Mouse (Mus musculus) gastrocnemius, postnatal 25 days (tissue): ENCODE results near the gene Mtmr6. TPM values are rescaled to one million over a fixed set of nuclear protein-coding genes. Genes with fewer than 3 reads are reported as not detected.

Experiments
- DNase-seq: peaks from one replicate; pipeline ENCODE4 v3.0.0; 2022
- long read RNA-seq, 2 experiments: library from polyadenylated mRNA; stranded (forward); transcript quantifications; one replicate each; pipeline ENCODE4 v2.0.0; 2021
- total RNA-seq, 2 experiments: library from RNA; stranded (reverse); gene quantifications; 1 replicate in 1 of 2; 2 replicates in 1 of 2; pipeline ENCODE4 v1.2.3; 2021

The Mtmr6 gene
- 10 to 100 TPM; 36.6 to 37.9 TPM for total RNA-seq
- long read RNA-seq, experiment 1, transcript Mtmr6-201 (14 exons, 3,813 nt): major isoform, 10 of 26 reads
- long read RNA-seq, experiment 1, partial matches to known transcripts: 1 of 26 reads
- long read RNA-seq, experiment 1, other reads (novel, unspliced or antisense): 15 of 26 reads
- long read RNA-seq, experiment 2, transcript Mtmr6-201 (14 exons, 3,813 nt): major isoform, 51 of 62 reads
- long read RNA-seq, experiment 2, partial matches to known transcripts: 2 of 62 reads
- long read RNA-seq, experiment 2, other reads (novel, unspliced or antisense): 8 of 62 reads

DNA sequence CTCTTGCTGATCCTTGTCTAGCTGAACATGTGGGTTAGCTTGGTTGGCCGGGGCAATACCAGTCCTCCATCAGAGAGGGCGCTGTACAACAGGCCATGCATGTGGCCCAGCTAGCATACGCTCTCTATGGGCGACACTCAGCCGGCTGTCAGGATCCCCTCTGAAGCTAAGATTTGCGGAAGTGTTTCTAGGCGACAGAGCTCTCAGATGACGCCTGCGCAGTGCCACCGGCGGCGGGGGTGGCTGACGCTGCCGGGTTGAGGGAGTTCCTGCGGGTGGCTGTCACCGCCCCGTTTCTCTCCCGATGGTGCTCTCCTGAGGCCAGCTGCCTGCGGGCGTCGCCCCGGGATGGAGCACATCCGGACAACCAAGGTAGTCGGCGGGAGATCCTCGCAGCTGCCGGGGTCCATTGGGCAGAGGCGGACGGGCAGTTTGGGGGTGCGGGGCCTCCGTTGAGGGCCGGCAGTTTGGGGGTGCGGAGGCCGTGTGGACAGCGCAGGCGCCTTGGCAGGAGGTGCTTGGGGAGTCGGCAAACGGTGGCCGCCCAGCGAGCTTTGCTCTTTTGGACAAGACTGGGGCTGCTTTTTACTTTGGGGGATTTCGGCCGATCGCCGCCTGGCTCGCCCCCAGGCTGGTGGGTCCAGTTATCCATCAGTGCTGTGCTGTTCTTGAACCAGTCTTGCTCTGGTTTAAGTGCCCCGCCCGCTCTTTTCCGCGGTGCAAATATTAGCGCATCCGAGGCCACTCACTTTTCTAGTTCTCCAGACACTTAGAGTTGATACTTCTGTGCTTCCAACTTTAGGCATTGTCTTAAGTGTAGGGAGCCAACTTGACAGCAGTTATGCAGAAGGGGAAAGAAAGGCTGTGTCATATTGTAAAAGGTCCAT is at the start of gene Mtmr6:
TSS of gene Mtmr6 (plus strand) at position 239 of the 887 bp plus-strand sequence.
- peak; percentile 94 for DNase-seq

- DNase-seq: no peak
Measured at GRCm38 (mm10) chr14:60216125-60216524, 48.9 kb upstream of the Mtmr6 start.

- no peak for DNase-seq
Measured at GRCm38 (mm10) chr14:60217616-60218015, 47.4 kb upstream of the Mtmr6 start.

DNA sequence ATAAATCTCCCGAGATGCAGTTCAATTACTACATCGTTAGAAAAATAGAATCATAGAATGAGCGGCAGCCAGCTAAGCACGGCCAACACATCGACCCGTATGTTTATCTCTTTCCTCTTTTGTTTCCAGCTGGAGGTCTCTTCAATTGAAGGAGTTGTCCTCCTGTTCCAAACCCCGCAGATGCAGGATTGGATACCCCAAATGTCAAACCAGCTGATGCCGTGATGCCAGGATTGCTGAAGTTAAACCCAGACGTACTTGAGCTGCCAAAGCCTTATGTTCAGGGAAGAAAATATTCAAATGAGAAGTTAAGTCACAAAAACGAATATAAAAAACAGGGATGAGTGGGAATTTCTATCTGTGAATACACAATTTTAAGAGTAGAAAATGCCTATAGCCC is 45.1 kb upstream of the Mtmr6 start:
- no peak for DNase-seq

- DNase-seq: no peak
Measured at GRCm38 (mm10) chr14:60238551-60238950, 26.5 kb upstream of the Mtmr6 start.

DNA sequence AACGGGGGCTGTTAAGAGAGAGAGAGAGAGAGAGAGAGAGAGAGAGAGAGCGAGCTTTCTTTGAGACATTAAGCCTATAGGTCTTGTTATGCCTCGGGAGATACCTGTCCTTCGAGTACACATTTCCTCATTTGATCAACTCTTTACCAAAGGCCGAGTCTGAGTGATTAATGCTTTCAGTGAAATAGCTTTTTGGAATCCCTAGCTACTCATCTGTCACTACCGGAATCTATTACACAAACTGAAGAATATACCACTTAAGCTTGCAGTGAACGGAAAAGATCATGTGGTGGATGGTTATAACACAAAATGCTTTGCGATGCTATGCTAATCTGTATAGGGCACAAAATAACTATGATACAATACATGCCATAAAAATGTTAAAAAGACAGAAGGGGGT is 14.7 kb upstream of the Mtmr6 start:
- no peak for DNase-seq

DNA sequence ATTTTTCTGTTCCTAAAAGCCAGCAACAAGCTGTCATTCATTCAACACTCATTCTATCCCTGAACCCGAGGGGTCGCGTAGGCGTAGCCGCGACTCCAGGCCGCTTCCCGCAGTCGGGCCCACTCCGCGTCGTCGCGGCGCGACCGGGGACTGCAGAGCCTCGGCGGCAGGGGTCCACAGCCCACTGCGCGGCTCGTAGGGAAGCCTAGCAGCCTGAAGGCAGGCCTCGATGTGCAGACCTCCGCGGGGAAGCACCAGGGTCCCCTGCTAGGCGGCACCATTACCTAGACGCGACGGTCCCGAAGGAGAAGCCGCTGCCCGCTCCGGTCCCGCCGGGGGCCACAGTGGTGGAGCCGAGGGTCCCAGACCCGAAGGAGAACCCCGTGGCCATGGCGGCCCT is 14.1 kb upstream of the Mtmr6 start:
- no peak for DNase-seq

GRCm38 (mm10) chr14:60251281-60252003 is 13.6 kb upstream of the Mtmr6 start, which contains the start of the genes Nupl1 and Gm49336:
Nupl1 (minus strand) TSS chr14:60251431.
Gm49336 (minus strand) TSS chr14:60251507.
- DNase-seq: peak; percentile 98

- no peak for DNase-seq
Measured at GRCm38 (mm10) chr14:60252004-60253000, 12.7 kb upstream of the Mtmr6 start.

GRCm38 (mm10) chr14:60253466-60253865 is 11.6 kb upstream of the Mtmr6 start:
- no peak for DNase-seq

DNA sequence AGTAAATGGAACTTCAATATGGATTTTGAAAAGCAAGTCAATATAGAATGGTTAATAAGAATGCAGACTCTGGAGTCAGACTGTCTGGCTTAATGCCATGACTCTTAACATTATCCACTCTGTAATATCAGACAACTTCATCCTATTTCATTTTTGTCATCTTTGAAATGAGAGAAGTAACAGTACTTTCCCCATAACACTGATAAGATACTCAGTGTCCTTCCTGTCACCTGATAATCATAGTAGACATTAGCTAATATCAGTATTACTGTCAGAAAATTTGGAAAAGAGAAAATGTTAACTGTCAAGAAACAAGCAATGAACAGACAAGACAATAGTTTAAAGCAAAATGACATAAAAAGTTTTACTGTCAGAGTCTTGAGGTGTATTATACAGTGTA is 10.3 kb upstream of the Mtmr6 start:
- no peak for DNase-seq

DNA sequence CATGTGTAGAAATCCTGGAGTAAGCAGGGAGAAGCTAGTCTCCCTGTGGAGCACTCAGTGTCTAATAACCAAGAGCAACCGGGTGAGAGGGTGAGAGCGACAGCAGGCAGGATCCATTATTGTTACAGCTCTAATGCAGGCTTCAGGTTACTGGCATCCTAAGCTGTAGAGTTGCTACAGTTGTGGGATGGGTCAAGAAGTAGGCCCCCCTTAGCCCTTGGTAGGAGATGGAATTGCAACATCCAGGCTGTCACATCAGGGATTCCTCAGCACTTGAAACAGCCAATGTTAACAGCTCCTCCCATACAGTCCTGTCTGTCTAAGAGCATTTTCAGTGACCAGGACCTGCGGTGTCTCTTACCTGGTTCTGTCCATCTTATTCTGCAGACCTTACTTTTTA is 8.7 kb upstream of the Mtmr6 start:
- no peak for DNase-seq

DNA sequence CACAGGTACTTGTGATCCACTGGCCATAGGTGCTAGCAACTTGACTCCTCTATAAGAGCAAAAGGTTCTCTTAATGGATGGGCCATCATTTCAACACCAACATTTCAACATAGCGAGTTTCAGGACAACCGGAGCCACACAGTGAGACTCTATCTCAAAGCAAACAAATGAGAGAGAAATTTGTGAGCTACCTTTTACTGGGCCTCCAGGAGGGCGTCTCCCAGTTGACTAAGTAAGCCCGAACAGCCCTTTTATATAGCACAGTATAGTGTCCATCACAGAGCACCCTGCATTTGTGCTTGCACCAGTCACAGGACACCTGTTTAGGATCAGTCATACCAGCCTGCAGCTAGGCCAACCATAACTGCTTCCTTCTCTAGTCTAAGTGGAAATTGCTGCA is 7.9 kb upstream of the Mtmr6 start:
- DNase-seq: no peak

DNA sequence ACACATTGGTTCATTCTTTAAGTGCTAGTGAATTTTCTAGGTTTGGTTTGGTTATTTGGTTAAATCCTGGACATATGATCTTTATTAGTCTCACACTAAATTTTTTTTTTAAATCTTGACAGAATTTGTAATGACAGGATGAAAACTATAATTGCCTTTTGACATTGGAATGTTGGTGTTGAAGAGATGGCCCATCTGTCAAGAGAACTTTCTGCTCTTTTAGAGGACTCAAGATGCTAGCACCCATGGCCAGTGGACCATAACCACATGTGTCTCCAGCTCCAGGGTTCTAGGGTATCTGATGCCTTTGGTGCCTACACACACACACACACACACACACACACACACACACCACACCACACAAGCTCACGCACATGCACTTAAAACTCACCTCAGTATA is 7.2 kb upstream of the Mtmr6 start:
- no peak for DNase-seq

DNA sequence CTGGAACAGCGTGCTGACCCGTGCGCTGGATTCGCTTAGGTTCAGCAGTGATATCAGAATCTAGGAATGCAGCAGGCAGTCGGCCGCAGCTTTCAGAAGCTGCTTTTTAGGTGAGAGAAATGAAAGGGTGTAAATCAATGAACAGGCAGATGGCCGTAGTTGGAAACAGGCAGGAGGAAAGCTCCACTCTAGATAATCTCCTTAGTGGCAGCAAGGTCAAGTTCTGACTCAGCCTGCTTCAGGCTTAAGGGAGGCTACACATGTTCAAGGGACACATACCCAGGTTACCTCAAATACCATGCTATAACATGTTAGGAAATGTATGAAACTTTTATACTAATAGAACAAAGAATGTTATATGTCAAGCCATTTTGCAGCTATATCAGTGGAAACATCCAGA is 2.7 kb upstream of the Mtmr6 start:
- no peak for DNase-seq

DNA sequence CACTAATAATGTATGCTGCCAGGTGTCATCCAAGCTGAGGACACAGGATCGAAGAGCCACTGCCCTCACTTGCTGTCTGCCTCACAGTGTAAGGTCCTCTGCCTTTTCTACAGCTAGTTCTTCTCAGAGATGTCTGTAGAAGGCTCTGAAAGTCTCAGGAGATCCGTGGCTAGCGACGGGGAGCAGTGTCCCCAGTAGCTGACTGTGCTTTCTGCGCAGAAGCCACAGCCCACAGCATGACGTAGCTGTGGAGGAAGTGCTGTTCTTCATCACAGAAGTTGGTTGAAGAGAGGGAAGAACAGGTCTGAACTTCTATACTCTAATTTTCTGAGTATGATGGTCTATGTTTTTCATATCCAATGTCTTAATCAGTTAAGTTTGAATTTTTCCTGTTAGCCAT is 4.3 kb downstream of the Mtmr6 start:
- no peak for DNase-seq

GRCm38 (mm10) chr14:60273346-60273745 is 8.3 kb downstream of the Mtmr6 start:
- no peak for DNase-seq

- DNase-seq: no peak
Measured at GRCm38 (mm10) chr14:60275301-60276276, 10.6 kb downstream of the Mtmr6 start.

GRCm38 (mm10) chr14:60286194-60286863 is 21.3 kb downstream of the Mtmr6 start:
- no peak for DNase-seq

DNA sequence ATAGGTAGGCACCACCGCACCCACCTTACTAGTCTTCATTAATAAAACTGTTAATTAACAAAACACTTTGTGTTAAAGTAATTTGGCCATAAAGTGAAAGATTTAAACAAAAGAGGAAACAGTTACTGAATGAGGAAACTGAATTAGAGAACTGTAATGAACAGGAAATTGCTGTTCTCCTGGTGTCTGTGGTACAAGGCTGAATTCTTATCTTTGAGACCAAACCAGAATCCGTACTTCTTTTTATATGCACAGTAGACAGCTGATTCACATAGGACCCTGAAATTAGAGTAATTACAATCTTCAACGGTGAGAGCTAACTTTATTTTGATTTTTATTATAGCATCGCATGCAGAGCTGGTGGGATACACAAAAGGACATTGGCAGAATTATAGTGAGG is 25.3 kb downstream of the Mtmr6 start:
- no peak for DNase-seq
